Mouse (Mus musculus): ENCODE results near the gene Gm7271. TPM values are rescaled to one million over a fixed set of nuclear protein-coding genes. Genes with fewer than 3 reads are reported as not detected.
A peak's percentile ranks its signal among the peaks of the same experiment; 100 is the strongest.

Gene Gm7271
- polyA plus RNA-seq (2015; fragmentation: Nextera tagmentation; extraction: Ambion mirVana): not detected in 2 replicates

- no peak within 1 kb of the TSS for H3K9ac ChIP-seq
- no peaks in the 10 kb centered on the region for H3K36me3 ChIP-seq
- ATAC-seq (ENCODE audit: low read depth) (no peak), DNase-seq (no peak)
- H3K9me3 ChIP-seq (replicated peaks): no peaks in the 10 kb centered on the region
- no peak within 1 kb of the TSS for H3K4me2 ChIP-seq
- H3K4me1 ChIP-seq (replicated peaks): 0 out of 2 replicates have a peak, but pooled peaks cover 3% of the 10 kb centered on the region
- H3K4me3 ChIP-seq (replicated peaks): no peak within 1 kb of the TSS
- WGBS (ENCODE audit: insufficient replicate concordance): 44% methylated on average over 5 of the region's 5 CpGs
- no peak within 1 kb of the TSS for H3K27ac ChIP-seq
- H3K27me3 ChIP-seq: no peaks in the 10 kb centered on the region
Measured at GRCm38 (mm10) chr5:76483811-76484210, at the start of gene Gm7271. Gene Gm7271, plus strand, starts transcription at chr5:76484040.

- Histone ChIP-seq H3K9ac (no peak overlapping the region), H3K4me2 (no peak overlapping the region), H3K27me3 (no peaks in the 10 kb centered on the region), H3K27ac (no peak overlapping the region), H3K4me3 (replicated peaks) (no peak overlapping the region), H3K36me3 (no peaks in the 10 kb centered on the region), H3K4me1 (replicated peaks) (no peaks in the 10 kb centered on the region), H3K9me3 (replicated peaks) (no peaks in the 10 kb centered on the region)
- 72% methylated on average over 5 of the region's 5 CpGs for WGBS (ENCODE audit: insufficient replicate concordance)
- ATAC-seq (ENCODE audit: low read depth) (no peak), DNase-seq (no peak)
Measured at GRCm38 (mm10) chr5:76437100-76437499, 46.7 kb upstream of the Gm7271 start.

- ATAC-seq (ENCODE audit: low read depth): no peak
- H3K4me1 ChIP-seq (replicated peaks): no peaks in the 10 kb centered on the region
- no peak overlapping the region for H3K4me3 ChIP-seq (replicated peaks)
- 76% methylated on average over 8 of the region's 8 CpGs for WGBS (ENCODE audit: insufficient replicate concordance)
- no peak overlapping the region for H3K9ac ChIP-seq
- DNase-seq: no peak
- H3K36me3 ChIP-seq: no peaks in the 10 kb centered on the region
- no peak overlapping the region for H3K27ac ChIP-seq
- no peaks in the 10 kb centered on the region for H3K27me3 ChIP-seq
- no peak overlapping the region for H3K4me2 ChIP-seq
- H3K9me3 ChIP-seq (replicated peaks): no peaks in the 10 kb centered on the region
Measured at GRCm38 (mm10) chr5:76437696-76438095, 46.1 kb upstream of the Gm7271 start.

GRCm38 (mm10) chr5:76441431-76441830 lies 42.4 kb upstream of the Gm7271 start:
- ATAC-seq (ENCODE audit: low read depth): no peak
- H3K27ac ChIP-seq: no peak overlapping the region
- no peak overlapping the region for H3K4me3 ChIP-seq (replicated peaks)
- no peaks in the 10 kb centered on the region for H3K9me3 ChIP-seq (replicated peaks)
- no peaks in the 10 kb centered on the region for H3K36me3 ChIP-seq
- no peak overlapping the region for H3K9ac ChIP-seq
- WGBS (ENCODE audit: insufficient replicate concordance): 62% methylated on average over 4 of the region's 4 CpGs
- no peaks in the 10 kb centered on the region for H3K4me1 ChIP-seq (replicated peaks)
- H3K27me3 ChIP-seq: no peaks in the 10 kb centered on the region
- no peak for DNase-seq
- H3K4me2 ChIP-seq: no peak overlapping the region

GRCm38 (mm10) chr5:76474931-76475330 lies 8.9 kb upstream of the Gm7271 start:
- DNase-seq (no peak), ATAC-seq (ENCODE audit: low read depth) (peak; percentile 59; the same call in 1 of the 2 replicates)
- no peaks in the 10 kb centered on the region for H3K9me3 ChIP-seq (replicated peaks)
- H3K36me3 ChIP-seq: no peaks in the 10 kb centered on the region
- no peak overlapping the region for H3K4me2 ChIP-seq
- WGBS (ENCODE audit: insufficient replicate concordance): 29% methylated on average over 2 of the region's 2 CpGs
- H3K9ac ChIP-seq: no peak overlapping the region
- H3K4me3 ChIP-seq (replicated peaks): no peak overlapping the region
- H3K27me3 ChIP-seq: no peaks in the 10 kb centered on the region
- no peaks in the 10 kb centered on the region for H3K4me1 ChIP-seq (replicated peaks)
- no peak overlapping the region for H3K27ac ChIP-seq

GRCm38 (mm10) chr5:76476873-76477272 lies 7.0 kb upstream of the Gm7271 start:
- WGBS (ENCODE audit: insufficient replicate concordance): 61% methylated on average over 4 of the region's 4 CpGs

GRCm38 (mm10) chr5:76477764-76478163 lies 6.1 kb upstream of the Gm7271 start:
- Histone ChIP-seq H3K4me2 (no peak overlapping the region), H3K36me3 (no peaks in the 10 kb centered on the region), H3K27ac (no peak overlapping the region), H3K4me3 (replicated peaks) (no peak overlapping the region), H3K9me3 (replicated peaks) (no peaks in the 10 kb centered on the region), H3K9ac (no peak overlapping the region), H3K27me3 (no peaks in the 10 kb centered on the region), H3K4me1 (replicated peaks) (no peaks in the 10 kb centered on the region)
- DNase-seq (no peak), ATAC-seq (ENCODE audit: low read depth) (no peak)
- 48% methylated on average over 9 of the region's 9 CpGs for WGBS (ENCODE audit: insufficient replicate concordance)

More at GRCm38 (mm10) chr5:76476873-76477272, 7.0 kb upstream of the Gm7271 start:
- DNase-seq (no peak), ATAC-seq (ENCODE audit: low read depth) (no peak)
- Histone ChIP-seq H3K9ac (no peak overlapping the region), H3K36me3 (no peaks in the 10 kb centered on the region), H3K27me3 (no peaks in the 10 kb centered on the region), H3K4me1 (replicated peaks) (no peaks in the 10 kb centered on the region), H3K27ac (no peak overlapping the region), H3K9me3 (replicated peaks) (no peaks in the 10 kb centered on the region), H3K4me3 (replicated peaks) (no peak overlapping the region), H3K4me2 (no peak overlapping the region)

GRCm38 (mm10) chr5:76495126-76495525 lies 11.3 kb downstream of the Gm7271 start:
- no peaks in the 10 kb centered on the region for H3K27me3 ChIP-seq
- 70% methylated on average over 13 of the region's 13 CpGs for WGBS (ENCODE audit: insufficient replicate concordance)
- no peak overlapping the region for H3K9ac ChIP-seq
- no peak overlapping the region for H3K27ac ChIP-seq
- no peaks in the 10 kb centered on the region for H3K4me1 ChIP-seq (replicated peaks)
- H3K9me3 ChIP-seq (replicated peaks): no peaks in the 10 kb centered on the region
- no peak for DNase-seq
- no peak overlapping the region for H3K4me2 ChIP-seq
- H3K36me3 ChIP-seq: no peaks in the 10 kb centered on the region
- H3K4me3 ChIP-seq (replicated peaks): no peak overlapping the region
- no peak for ATAC-seq (ENCODE audit: low read depth)

GRCm38 (mm10) chr5:76522446-76522845 lies 38.6 kb downstream of the Gm7271 start:
- no peak overlapping the region for H3K4me2 ChIP-seq
- H3K4me3 ChIP-seq (replicated peaks): no peak overlapping the region
- H3K27me3 ChIP-seq: no peaks in the 10 kb centered on the region
- H3K36me3 ChIP-seq: no peaks in the 10 kb centered on the region
- ATAC-seq (ENCODE audit: low read depth) (no peak), DNase-seq (no peak)
- H3K9me3 ChIP-seq (replicated peaks): no peaks in the 10 kb centered on the region
- 39% methylated on average over 1 of the region's 1 CpGs for WGBS (ENCODE audit: insufficient replicate concordance)
- H3K9ac ChIP-seq: no peak overlapping the region
- no peaks in the 10 kb centered on the region for H3K4me1 ChIP-seq (replicated peaks)
- H3K27ac ChIP-seq: no peak overlapping the region

- 33% methylated on average over 5 of the region's 5 CpGs for WGBS (ENCODE audit: insufficient replicate concordance)
- H3K9me3 ChIP-seq (replicated peaks): no peaks in the 10 kb centered on the region
- DNase-seq: no peak
- no peaks in the 10 kb centered on the region for H3K27me3 ChIP-seq
- no peaks in the 10 kb centered on the region for H3K4me1 ChIP-seq (replicated peaks)
- no peak overlapping the region for H3K4me2 ChIP-seq
- no peaks in the 10 kb centered on the region for H3K36me3 ChIP-seq
- ATAC-seq (ENCODE audit: low read depth): no peak
- no peak overlapping the region for H3K4me3 ChIP-seq (replicated peaks)
- no peak overlapping the region for H3K9ac ChIP-seq
- H3K27ac ChIP-seq: no peak overlapping the region
Measured at GRCm38 (mm10) chr5:76524623-76525022, 40.8 kb downstream of the Gm7271 start.

- H3K9me3 ChIP-seq (replicated peaks): no peaks in the 10 kb centered on the region
- no peaks in the 10 kb centered on the region for H3K27me3 ChIP-seq
- ATAC-seq (ENCODE audit: low read depth) (no peak), DNase-seq (no peak)
- H3K4me3 ChIP-seq (replicated peaks): no peak overlapping the region
- no peak overlapping the region for H3K4me2 ChIP-seq
- H3K36me3 ChIP-seq: no peaks in the 10 kb centered on the region
- peaks cover 4% of the 10 kb centered on the region for H3K4me1 ChIP-seq (replicated peaks)
- no peak overlapping the region for H3K27ac ChIP-seq
- no peak overlapping the region for H3K9ac ChIP-seq
- WGBS (ENCODE audit: insufficient replicate concordance): 40% methylated on average over 4 of the region's 4 CpGs
Measured at GRCm38 (mm10) chr5:76525066-76525465, 41.2 kb downstream of the Gm7271 start.

- H3K9ac ChIP-seq: no peak overlapping the region
- H3K4me2 ChIP-seq: no peak overlapping the region
- ATAC-seq (ENCODE audit: low read depth) (no peak), DNase-seq (no peak)
- H3K4me3 ChIP-seq (replicated peaks): no peak overlapping the region
- H3K36me3 ChIP-seq: no peaks in the 10 kb centered on the region
- no peaks in the 10 kb centered on the region for H3K27me3 ChIP-seq
- no peak overlapping the region for H3K27ac ChIP-seq
- 32% methylated on average over 2 of the region's 2 CpGs for WGBS (ENCODE audit: insufficient replicate concordance)
- H3K9me3 ChIP-seq (replicated peaks): no peaks in the 10 kb centered on the region
- peaks cover 12% of the 10 kb centered on the region for H3K4me1 ChIP-seq (replicated peaks)
Measured at GRCm38 (mm10) chr5:76525829-76526228, 42.0 kb downstream of the Gm7271 start.
